Mouse (Mus musculus): ENCODE results near the gene Chchd3.

Chchd3 gene

GRCm38 (mm10) chr6:32935576-32935975 is 124.5 kb downstream of the Chchd3 start:
- DNase-seq (ENCODE audit: low read depth): peak; percentile 64

GRCm38 (mm10) chr6:32931106-32931770 is 128.8 kb downstream of the Chchd3 start:
- DNase-seq (ENCODE audit: low read depth): no peak

GRCm38 (mm10) chr6:32922391-32922790 is 137.7 kb downstream of the Chchd3 start:
- DNase-seq (ENCODE audit: low read depth): peak; percentile 61

GRCm38 (mm10) chr6:32920091-32920490 is 140.0 kb downstream of the Chchd3 start:
- DNase-seq (ENCODE audit: low read depth): no peak

- no peak for DNase-seq (ENCODE audit: low read depth)
These were observed 149.4 kb downstream of the Chchd3 start for GRCm38 (mm10) chr6:32910692-32911091.

GRCm38 (mm10) chr6:32899061-32899460 is 161.0 kb downstream of the Chchd3 start:
- DNase-seq (ENCODE audit: low read depth): no peak

GRCm38 (mm10) chr6:32894100-32894499 is 166.0 kb downstream of the Chchd3 start:
- DNase-seq (ENCODE audit: low read depth): no peak

- DNase-seq (ENCODE audit: low read depth): no peak
These were observed 169.3 kb downstream of the Chchd3 start for GRCm38 (mm10) chr6:32890726-32891125.

- DNase-seq (ENCODE audit: low read depth): no peak
These were observed 171.0 kb downstream of the Chchd3 start for GRCm38 (mm10) chr6:32888894-32889529.

GRCm38 (mm10) chr6:32878586-32878985 is 181.5 kb downstream of the Chchd3 start:
- no peak for DNase-seq (ENCODE audit: low read depth)

GRCm38 (mm10) chr6:32874176-32874575 is 185.9 kb downstream of the Chchd3 start:
- no peak for DNase-seq (ENCODE audit: low read depth)

GRCm38 (mm10) chr6:32872805-32873204 is 187.3 kb downstream of the Chchd3 start:
- DNase-seq (ENCODE audit: low read depth): no peak

GRCm38 (mm10) chr6:32850960-32851359 is 209.1 kb downstream of the Chchd3 start:
- DNase-seq (ENCODE audit: low read depth): no peak

GRCm38 (mm10) chr6:32848974-32849373 is 211.1 kb downstream of the Chchd3 start:
- peak; percentile 57 for DNase-seq (ENCODE audit: low read depth)

- DNase-seq (ENCODE audit: low read depth): no peak
These were observed 214.6 kb downstream of the Chchd3 start for GRCm38 (mm10) chr6:32845463-32845862.

GRCm38 (mm10) chr6:32837939-32838301 is 222.1 kb downstream of the Chchd3 start:
- no peak for DNase-seq (ENCODE audit: low read depth)

GRCm38 (mm10) chr6:32837165-32837938 is 222.7 kb downstream of the Chchd3 start:
- no peak for DNase-seq (ENCODE audit: low read depth)

GRCm38 (mm10) chr6:32823856-32824620 is 236.0 kb downstream of the Chchd3 start:
- DNase-seq (ENCODE audit: low read depth): peak; percentile 29

- DNase-seq (ENCODE audit: low read depth): no peak
These were observed 241.1 kb downstream of the Chchd3 start for GRCm38 (mm10) chr6:32818961-32819360.

- peak; percentile 50 for DNase-seq (ENCODE audit: low read depth)
These were observed 251.3 kb downstream of the Chchd3 start for GRCm38 (mm10) chr6:32808796-32809195.

GRCm38 (mm10) chr6:32807771-32808170 is 252.3 kb downstream of the Chchd3 start:
- DNase-seq (ENCODE audit: low read depth): no peak

GRCm38 (mm10) chr6:32803646-32804045 is 256.4 kb downstream of the Chchd3 start:
- no peak for DNase-seq (ENCODE audit: low read depth)

All from NIH3T3 (cell line).